Mouse (Mus musculus) mouse trophoblast stem cell (cell line): ENCODE data around the gene Tjp1.

Experiments used
- in situ Hi-C, 2 experiments: fragments of 300-500 bp; cut with MseI, MboI; formaldehyde crosslinking; loops; 2 replicates in 1 of 2; 3 replicates in 1 of 2; pipeline ENCODE4 v1.15.1; 2025

Gene Tjp1

GRCm38 (mm10) chr7:65388243-65389013, 139.2 kb downstream of the Tjp1 start:
- in situ Hi-C loops = no loop called here

GRCm38 (mm10) chr7:65387560-65388175, 139.9 kb downstream of the Tjp1 start:
- in situ Hi-C loops = no loop called here

- in situ Hi-C loops = no loop called here
Measured at GRCm38 (mm10) chr7:65384775-65385174, 142.8 kb downstream of the Tjp1 start.

- in situ Hi-C loops = no loop called here
Measured at GRCm38 (mm10) chr7:65382515-65383283, 144.9 kb downstream of the Tjp1 start.

GRCm38 (mm10) chr7:65381896-65382295, 145.7 kb downstream of the Tjp1 start:
- in situ Hi-C loops = no loop called here

GRCm38 (mm10) chr7:65380716-65381115, 146.9 kb downstream of the Tjp1 start:
- in situ Hi-C loops = no loop called here

- in situ Hi-C loops = no loop called here
Measured at GRCm38 (mm10) chr7:65378818-65379565, 148.6 kb downstream of the Tjp1 start.

GRCm38 (mm10) chr7:65377521-65377920, 150.1 kb downstream of the Tjp1 start:
- in situ Hi-C loops = no loop called here

- in situ Hi-C loops = no loop called here
Measured at GRCm38 (mm10) chr7:65375621-65376020, 152.0 kb downstream of the Tjp1 start.

GRCm38 (mm10) chr7:65375176-65375575, 152.4 kb downstream of the Tjp1 start:
- in situ Hi-C loops = no loop called here

GRCm38 (mm10) chr7:65373336-65373735, 154.2 kb downstream of the Tjp1 start:
- in situ Hi-C loops = no loop called here

GRCm38 (mm10) chr7:65371765-65372164, 155.8 kb downstream of the Tjp1 start:
- in situ Hi-C loops = no loop called here

GRCm38 (mm10) chr7:65370787-65371616, 156.6 kb downstream of the Tjp1 start:
- in situ Hi-C loops = no loop called here

- in situ Hi-C loops = no loop called here
Measured at GRCm38 (mm10) chr7:65370381-65370786, 157.2 kb downstream of the Tjp1 start.

- in situ Hi-C loops = no loop called here
Measured at GRCm38 (mm10) chr7:65369101-65369500, 158.5 kb downstream of the Tjp1 start.

- in situ Hi-C loops = no loop called here
Measured at GRCm38 (mm10) chr7:65367386-65368245, 160.0 kb downstream of the Tjp1 start.

GRCm38 (mm10) chr7:65366153-65366552, 161.4 kb downstream of the Tjp1 start:
- in situ Hi-C loops = no loop called here

- in situ Hi-C loops = no loop called here
Measured at GRCm38 (mm10) chr7:65365560-65365959, 162.0 kb downstream of the Tjp1 start.

- in situ Hi-C loops = no loop called here
Measured at GRCm38 (mm10) chr7:65360278-65360677, 167.3 kb downstream of the Tjp1 start.

- in situ Hi-C loops = no loop called here
Measured at GRCm38 (mm10) chr7:65359774-65360173, 167.8 kb downstream of the Tjp1 start.
